ENCODE assay signal across 17 mouse cellular contexts in genomic region chr13:83661166-83661565, GRCm38 (mm10).
A peak's percentile ranks its signal among the peaks of the same experiment; 100 is the strongest.
DNase-seq lines count a peak whose midpoint lies in the region; ATAC-seq and TF ChIP-seq lines count a peak whose summit lies in the region.
"Had no signal": no experiment of that assay in that cellular context is flagged by ENCODE, and none has a peak within 500 bp of the region (broad histone marks: within the 10 kb centered on the region; RNA-seq: fewer than 3 reads in every experiment).

No protein-coding gene starts in this region.

- H3K27me3 ChIP-seq in forebrain, embryonic 14.5 days (replicated peaks; ENCODE audit: control insufficient read depth, insufficient read depth, low read length) = no peaks in the 10 kb centered on the region
- H3K27me3 ChIP-seq in hindbrain, embryonic 16.5 days (replicated peaks; ENCODE audit: control insufficient read depth, insufficient read depth, low read length) = no peaks in the 10 kb centered on the region
- H3K27me3 ChIP-seq in neural tube, embryonic 15.5 days (replicated peaks) = no peaks in the 10 kb centered on the region
- H3K27me3 ChIP-seq in kidney, embryonic 16.5 days (ENCODE audit: insufficient read depth, low read length) = no peaks in the 10 kb centered on the region

- peak overlapping the region; percentile 82 for H3K27ac ChIP-seq in layer of hippocampus, adult 2 months
- H3K27ac ChIP-seq in forebrain, embryonic 14.5 days (ENCODE audit: low read depth, low read length) = peak overlapping the region; percentile 6; the same call in 1 of the 2 replicates
- H3K27ac ChIP-seq in hindbrain, embryonic 16.5 days (ENCODE audit: low read depth, low read length) = no peak overlapping the region
- H3K27ac ChIP-seq in neural tube, embryonic 15.5 days (replicated peaks) = 0 out of 2 replicates have a peak overlapping the region, but pooled peaks have one; percentile 23
- no peak overlapping the region for H3K27ac ChIP-seq in kidney, embryonic 16.5 days (ENCODE audit: low read length)

- peak; percentile 21 for ATAC-seq in forebrain, embryonic 14.5 days
- ATAC-seq in hindbrain, embryonic 16.5 days = peak; percentile 22; the same call in 1 of the 2 replicates
- peak; percentile 22 for ATAC-seq in neural tube, embryonic 15.5 days (ENCODE audit: low FRiP score)
- ATAC-seq in kidney, embryonic 16.5 days (ENCODE audit: low FRiP score, low TSS enrichment) = no peak

- H3K4me2 ChIP-seq in forebrain, embryonic 14.5 days (ENCODE audit: low read length) = peak overlapping the region; percentile 46
- peak overlapping the region; percentile 35 for H3K4me2 ChIP-seq in hindbrain, embryonic 16.5 days (ENCODE audit: low read length)
- peak overlapping the region; percentile 40 for H3K4me2 ChIP-seq in neural tube, embryonic 15.5 days
- H3K4me2 ChIP-seq in kidney, embryonic 16.5 days (replicated peaks; ENCODE audit: low read depth, low read length) = no peak overlapping the region

- no peaks in the 10 kb centered on the region; the same call in 1 of the 2 replicates for H3K4me1 ChIP-seq in forebrain, embryonic 14.5 days (ENCODE audit: control insufficient read depth, insufficient read depth, low read length)
- H3K4me1 ChIP-seq in hindbrain, embryonic 16.5 days (ENCODE audit: control insufficient read depth, insufficient read depth, low read depth, low read length) = peaks cover 3% of the 10 kb centered on the region; the same call in 1 of the 2 replicates
- 0 out of 2 replicates have a peak, but pooled peaks cover 4% of the 10 kb centered on the region for H3K4me1 ChIP-seq in neural tube, embryonic 15.5 days
- no peaks in the 10 kb centered on the region for H3K4me1 ChIP-seq in kidney, embryonic 16.5 days (ENCODE audit: insufficient read depth, low read length)

- H3K36me3 ChIP-seq in forebrain, embryonic 14.5 days (ENCODE audit: control insufficient read depth, insufficient read depth, low read length) = no peaks in the 10 kb centered on the region
- H3K36me3 ChIP-seq in hindbrain, embryonic 16.5 days (ENCODE audit: control insufficient read depth, insufficient read depth, low read length) = no peaks in the 10 kb centered on the region
- no peaks in the 10 kb centered on the region for H3K36me3 ChIP-seq in neural tube, embryonic 15.5 days
- H3K36me3 ChIP-seq in kidney, embryonic 16.5 days (ENCODE audit: insufficient read depth, low read length) = no peaks in the 10 kb centered on the region

- peak overlapping the region; percentile 36 for H3K4me3 ChIP-seq in layer of hippocampus, adult 2 months
- H3K4me3 ChIP-seq in forebrain, embryonic 14.5 days (ENCODE audit: low read depth, low read length) = no peak overlapping the region
- 0 out of 2 replicates have a peak overlapping the region, but pooled peaks have one; percentile 2 for H3K4me3 ChIP-seq in hindbrain, embryonic 16.5 days (ENCODE audit: low read length)
- H3K4me3 ChIP-seq in neural tube, embryonic 15.5 days (replicated peaks) = peak overlapping the region; percentile 16; the same call in 1 of the 2 replicates
- no peak overlapping the region for H3K4me3 ChIP-seq in kidney, embryonic 16.5 days (ENCODE audit: low read length)
- H3K4me3 ChIP-seq: erythroblast, embryonic 14.5 days had no signal

- 0 out of 2 replicates have a peak overlapping the region, but pooled peaks have one; percentile 14 for H3K9ac ChIP-seq in forebrain, embryonic 14.5 days (ENCODE audit: low read length)
- H3K9ac ChIP-seq in hindbrain, embryonic 16.5 days (ENCODE audit: low read depth, low read length) = 0 out of 2 replicates have a peak overlapping the region, but pooled peaks have one; percentile 8
- no peak overlapping the region for H3K9ac ChIP-seq in neural tube, embryonic 15.5 days (replicated peaks)
- no peak overlapping the region for H3K9ac ChIP-seq in kidney, embryonic 16.5 days (replicated peaks; ENCODE audit: low read length)

- WGBS in forebrain, embryonic 14.5 days = 20% methylated on average over 7 of the region's 7 CpGs
- WGBS in hindbrain, embryonic 16.5 days = 52% methylated on average over 7 of the region's 7 CpGs
- WGBS in neural tube, embryonic 15.5 days = 54% methylated on average over 7 of the region's 7 CpGs
- WGBS in kidney, embryonic 16.5 days = 66% methylated on average over 7 of the region's 7 CpGs

- TF ChIP-seq CTCF in layer of hippocampus, adult 2 months (conservative IDR thresholded peaks at IDR 0.05) = no peak

- no peaks in the 10 kb centered on the region for H3K9me3 ChIP-seq in forebrain, embryonic 14.5 days (replicated peaks; ENCODE audit: control insufficient read depth, low read length)
- H3K9me3 ChIP-seq in hindbrain, embryonic 16.5 days (ENCODE audit: control insufficient read depth, low read length) = no peaks in the 10 kb centered on the region
- no peaks in the 10 kb centered on the region for H3K9me3 ChIP-seq in neural tube, embryonic 15.5 days (replicated peaks)
- no peaks in the 10 kb centered on the region for H3K9me3 ChIP-seq in kidney, embryonic 16.5 days (ENCODE audit: low read length)

- DNase-seq in layer of hippocampus, adult 2 months (ENCODE audit: low spot score in 2 of 2) = no peak
- DNase-seq in layer of hippocampus, adult 9-10 months (ENCODE audit: low spot score) = no peak
- DNase-seq in forebrain, embryonic 14.5 days (ENCODE audit: low spot score) = no peak
- no peak for DNase-seq in right cerebral cortex, postnatal 36 days (ENCODE audit: low spot score in 2 of 2)
- no peak for DNase-seq in gastrocnemius, postnatal 10 days
- DNase-seq: heart, adult 11 months; heart, postnatal 4 days; kidney, adult 11 months; kidney, postnatal 10 days; layer of hippocampus, adult 9-11 months; lung, postnatal 10 days; right cerebral cortex, postnatal 25 days; thymus, postnatal 14 days had no signal

Comparison
In these comparisons a context has a peak if more than half of its experiments do, and no peak if none do; other contexts are left out.
1. H3K27ac ChIP-seq: peak in layer of hippocampus, adult 2 months (single experiment), forebrain, embryonic 14.5 days (single experiment) and neural tube, embryonic 15.5 days (single experiment); none in hindbrain, embryonic 16.5 days (single experiment) and kidney, embryonic 16.5 days (single experiment).
2. H3K4me3 ChIP-seq: peak in layer of hippocampus, adult 2 months (single experiment), hindbrain, embryonic 16.5 days (single experiment) and neural tube, embryonic 15.5 days (single experiment); none in forebrain, embryonic 14.5 days (single experiment) and kidney, embryonic 16.5 days (single experiment).
3. H3K9ac ChIP-seq: peak in forebrain, embryonic 14.5 days (single experiment) and hindbrain, embryonic 16.5 days (single experiment); none in neural tube, embryonic 15.5 days (single experiment) and kidney, embryonic 16.5 days (single experiment).